Mouse (Mus musculus) lung, embryonic 14.5 days (tissue): ENCODE results near the gene Smarcc2. TPM values are rescaled to one million over a fixed set of nuclear protein-coding genes. Genes with fewer than 3 reads are reported as not detected.
A peak's percentile ranks its signal among the peaks of the same experiment; 100 is the strongest.

Experiments used
- ATAC-seq: fragments of 200-750 bp; cut with Nextera tagmentation; 2 replicates; pipeline ENCODE4 v1.8.0; 2017; ENCODE audit warnings: mild to moderate bottlenecking, moderate TSS enrichment, moderate library complexity; ENCODE audit not compliant: insufficient read depth
- DNase-seq: peaks from one replicate; pipeline ENCODE4 v3.0.0-alpha.2; 2015
- H3K27ac ChIP-seq: fragments of 300-500 bp; sonication (generic); 2 replicates; pipeline ENCODE4 v1.5.1; 2014; ENCODE audit warnings: low read depth, mild to moderate bottlenecking, moderate library complexity
- H3K27me3 ChIP-seq: fragments of 300-500 bp; sonication (generic); 2 replicates; pipeline ENCODE4 v1.6.1; 2014; ENCODE audit warnings: low read length, control low read depth; ENCODE audit not compliant: insufficient read depth
- H3K36me3 ChIP-seq: fragments of 300-500 bp; sonication (generic); 2 replicates; pipeline ENCODE4 v1.6.1; 2014; ENCODE audit warnings: control low read depth; ENCODE audit not compliant: insufficient read depth
- H3K4me1 ChIP-seq: fragments of 300-500 bp; sonication (generic); 2 replicates; pipeline ENCODE4 v1.6.1; 2014; ENCODE audit warnings: antibody characterized with exemption, control low read depth; ENCODE audit not compliant: insufficient read depth
- H3K4me2 ChIP-seq: fragments of 300-500 bp; sonication (generic); 2 replicates; pipeline ENCODE4 v1.6.1; 2014; ENCODE audit warnings: mild to moderate bottlenecking
- H3K4me3 ChIP-seq: fragments of 300-500 bp; sonication (generic); 2 replicates; pipeline ENCODE4 v1.5.1; 2014; ENCODE audit warnings: low read depth, low read length
- H3K9ac ChIP-seq: fragments of 300-500 bp; sonication (generic); 2 replicates; pipeline ENCODE4 v1.6.1; 2014
- H3K9me3 ChIP-seq: fragments of 300-500 bp; sonication (generic); 2 replicates; pipeline ENCODE4 v1.6.1; 2016; ENCODE audit warnings: low read depth, low read length, control low read depth
- CTCF ChIP-seq: IDR thresholded peaks from 2 replicates; pipeline ENCODE4 v1.5.1; 2016; ENCODE audit warnings: antibody characterized with exemption, low read depth
- WGBS: fragments of 180-500 bp; shearing (Covaris S2); extraction: QIAGEN DNeasy Blood & Tissue Kit; methylation state at CpG from one replicate; pipeline ENCODE4 v1.1.7; 2014; 5-methylcytosine and 5-hydroxymethylcytosine counted together
- microRNA-seq: library from miRNA; unstranded; fragments of <30 nt; microRNA quantifications from one replicate; pipeline ENCODE4, GENCODE M21; 2016; ENCODE audit warnings: borderline number of aligned reads
- polyA plus RNA-seq: library from polyadenylated mRNA; unstranded; fragments of >200 nt; fragmentation: Nextera tagmentation; extraction: Ambion mirVana; gene quantifications from 2 replicates; pipeline ENCODE4 v1.2.1, GENCODE M21; 2014

The Smarcc2 gene
- polyA plus RNA-seq, 1 experiment from 2014 or later = 81.1 TPM

- under 1% methylated on average over 37 of the region's 37 CpGs for WGBS
- ATAC-seq = peak; percentile 97
Observed at GRCm38 (mm10) chr10:128525671-128526308, 66.7 kb downstream of the Smarcc2 start, which contains the start of gene Esyt1. Gene Esyt1 (minus strand): TSS chr10:128525871.

DNA sequence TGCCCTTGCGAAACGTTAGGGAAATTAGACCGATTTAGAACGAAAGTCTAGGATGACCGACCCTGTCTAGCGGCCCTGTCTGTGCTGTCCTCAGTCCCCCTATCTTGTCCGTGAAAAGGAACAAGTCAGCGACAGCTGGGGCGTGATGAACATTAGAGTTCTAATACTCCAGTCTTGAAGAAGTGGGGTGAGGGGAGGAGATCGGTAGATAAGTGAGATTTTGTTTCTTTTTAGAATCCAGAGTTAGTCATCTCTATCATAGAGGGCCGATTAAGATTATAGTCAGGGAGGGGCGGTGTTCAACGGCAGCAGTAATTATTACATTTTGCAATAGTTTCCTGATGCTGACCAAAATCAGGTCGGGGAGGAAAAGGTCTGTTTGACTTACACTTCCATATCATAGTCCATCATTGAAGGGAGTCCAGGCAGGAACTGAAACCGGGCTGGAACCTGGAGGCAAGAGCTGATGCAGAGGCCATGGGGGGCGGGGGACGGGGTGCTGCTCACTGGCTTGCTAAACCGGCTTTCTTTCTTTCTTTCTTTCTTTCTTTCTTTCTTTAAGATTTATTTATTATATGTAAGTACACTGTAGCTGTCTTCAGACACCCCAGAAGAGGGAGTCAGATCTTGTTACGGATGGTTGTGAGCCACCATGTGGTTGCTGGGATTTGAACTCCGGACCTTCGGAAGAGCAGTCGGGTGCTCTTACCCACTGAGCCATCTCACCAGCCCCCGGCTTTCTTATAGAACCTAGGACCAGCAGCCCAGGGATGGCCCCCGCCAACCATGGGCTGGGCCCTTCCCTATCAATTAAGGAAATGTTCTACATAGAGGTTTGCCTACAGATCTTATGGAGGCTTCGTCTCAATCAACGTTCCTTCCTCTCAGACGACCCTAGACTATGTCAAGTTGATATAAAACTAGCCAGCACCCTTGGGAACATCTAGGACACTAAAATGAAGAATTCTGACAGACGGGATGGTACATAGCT lies 67.6 kb downstream of the Smarcc2 start:
- 26% methylated on average over 28 of the region's 28 CpGs for WGBS
- Histone ChIP-seq H3K27ac (peak overlapping the region; percentile 67; the same call in 1 of the 2 replicates), H3K4me3 (peak overlapping the region; percentile 82), H3K4me1 (no peaks in the 10 kb centered on the region), H3K9ac (peak overlapping the region; percentile 48), H3K9me3 (no peaks in the 10 kb centered on the region), H3K4me2 (peak overlapping the region; percentile 100), H3K36me3 (no peaks in the 10 kb centered on the region), H3K27me3 (no peaks in the 10 kb centered on the region)
- no peak for TF ChIP-seq CTCF
- DNase-seq (no peak), ATAC-seq (peak; percentile 25; the same call in 1 of the 2 replicates)

More at GRCm38 (mm10) chr10:128525671-128526308, 66.7 kb downstream of the Smarcc2 start, which contains the start of gene Esyt1:
- Histone ChIP-seq H3K27me3 (no peaks in the 10 kb centered on the region), H3K9me3 (no peaks in the 10 kb centered on the region), H3K9ac (peak within 1 kb of the TSS; percentile 78), H3K4me1 (no peaks in the 10 kb centered on the region), H3K36me3 (0 out of 2 replicates have a peak, but pooled peaks cover 5% of the 10 kb centered on the region), H3K27ac (peak within 1 kb of the TSS; percentile 80), H3K4me3 (peak within 1 kb of the TSS; percentile 82), H3K4me2 (peak within 1 kb of the TSS; percentile 100)
- peak; percentile 49 for TF ChIP-seq CTCF
- DNase-seq = peak; percentile 99

- 71% methylated on average over 2 of the region's 2 CpGs for WGBS
- no peaks in the 10 kb centered on the region for H3K36me3 ChIP-seq
- no peak for ATAC-seq
Observed at GRCm38 (mm10) chr10:128535206-128535605, 76.2 kb downstream of the Smarcc2 start.

GRCm38 (mm10) chr10:128535624-128536265 lies 76.7 kb downstream of the Smarcc2 start:
- Histone ChIP-seq H3K27ac (no peak overlapping the region), H3K9ac (0 out of 2 replicates have a peak overlapping the region, but pooled peaks have one; percentile 4), H3K4me1 (no peaks in the 10 kb centered on the region), H3K9me3 (no peaks in the 10 kb centered on the region), H3K4me3 (peak overlapping the region; percentile 8; the same call in 1 of the 2 replicates), H3K4me2 (peak overlapping the region; percentile 54), H3K27me3 (no peaks in the 10 kb centered on the region), H3K36me3 (no peaks in the 10 kb centered on the region)
- ATAC-seq = peak; percentile 7; the same call in 1 of the 2 replicates
- no peak for DNase-seq
- TF ChIP-seq CTCF = no peak
- 71% methylated on average over 4 of the region's 4 CpGs for WGBS

More at GRCm38 (mm10) chr10:128535206-128535605, 76.2 kb downstream of the Smarcc2 start:
- TF ChIP-seq CTCF = no peak
- no peak overlapping the region for H3K27ac ChIP-seq
- H3K4me1 ChIP-seq = no peaks in the 10 kb centered on the region
- no peak overlapping the region for H3K4me3 ChIP-seq
- DNase-seq = no peak
- H3K9ac ChIP-seq = no peak overlapping the region
- no peaks in the 10 kb centered on the region for H3K27me3 ChIP-seq
- H3K9me3 ChIP-seq = no peaks in the 10 kb centered on the region
- no peak overlapping the region for H3K4me2 ChIP-seq

GRCm38 (mm10) chr10:128536266-128536940 lies 77.4 kb downstream of the Smarcc2 start:
- Histone ChIP-seq H3K4me1 (no peaks in the 10 kb centered on the region), H3K36me3 (no peaks in the 10 kb centered on the region), H3K4me2 (peak overlapping the region; percentile 54), H3K4me3 (peak overlapping the region; percentile 12), H3K27me3 (no peaks in the 10 kb centered on the region), H3K9ac (0 out of 2 replicates have a peak overlapping the region, but pooled peaks have one; percentile 4), H3K27ac (no peak overlapping the region), H3K9me3 (no peaks in the 10 kb centered on the region)
- DNase-seq (peak; percentile 96), ATAC-seq (peak; percentile 95)
- peak; percentile 93 for TF ChIP-seq CTCF
- 13% methylated on average over 18 of the region's 18 CpGs for WGBS

DNA sequence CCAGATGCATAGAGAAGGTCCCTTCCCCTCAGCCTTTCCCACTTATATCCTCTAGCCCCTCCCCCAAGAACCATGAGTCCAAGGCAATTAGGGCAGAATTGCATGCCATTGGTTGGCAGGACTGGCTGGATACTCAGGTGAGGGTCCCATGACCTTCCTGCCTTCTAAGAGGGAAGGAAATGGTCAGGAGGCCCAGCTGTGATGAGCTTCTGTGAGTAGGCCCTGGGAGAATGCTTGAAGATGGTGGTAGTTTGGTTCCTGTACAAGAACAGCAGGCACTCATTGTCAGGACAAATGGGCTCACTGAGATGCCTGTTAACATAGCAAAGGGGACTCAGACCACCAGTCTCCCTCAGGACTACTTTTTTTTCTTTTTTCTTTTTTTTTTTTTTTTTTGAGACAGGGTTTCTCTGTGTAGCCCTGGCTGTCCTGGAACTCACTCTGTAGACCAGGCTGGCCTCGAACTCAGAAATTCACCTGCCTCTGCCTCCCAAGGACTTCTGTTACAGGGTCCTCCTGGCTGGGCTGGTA lies 79.4 kb downstream of the Smarcc2 start:
- 91% methylated on average over 1 of the region's 1 CpGs for WGBS
- no peak overlapping the region for H3K4me2 ChIP-seq
- no peak overlapping the region for H3K4me3 ChIP-seq
- H3K27ac ChIP-seq = no peak overlapping the region
- DNase-seq = no peak
- TF ChIP-seq CTCF = no peak
- H3K4me1 ChIP-seq = no peaks in the 10 kb centered on the region
- no peaks in the 10 kb centered on the region for H3K9me3 ChIP-seq
- no peak for ATAC-seq
- no peaks in the 10 kb centered on the region for H3K27me3 ChIP-seq
- H3K36me3 ChIP-seq = peaks cover 15% of the 10 kb centered on the region
- H3K9ac ChIP-seq = no peak overlapping the region

Small RNAs within 50 kb of the gene (microRNA-seq; reads per million reads assigned to microRNA genes)
- not detected for gene Mir6916
- gene Mir8105 = not detected

Other genes starting within 250 kb of the Smarcc2 start
- gene Spryd4, start 247.4 kb upstream of the Smarcc2 start, polyA plus RNA-seq = 27.3 and 29.9 TPM in 2 replicates
- gene Mip, start 233.4 kb upstream of the Smarcc2 start, polyA plus RNA-seq = not detected in 2 replicates
- gene Timeless, start 227.2 kb upstream of the Smarcc2 start, polyA plus RNA-seq = 70.2 and 71.5 TPM in 2 replicates
- 0.18 and 0.67 TPM in 2 replicates for gene Apon, start 205.2 kb upstream of the Smarcc2 start, polyA plus RNA-seq
- gene Apof, start 190.6 kb upstream of the Smarcc2 start, polyA plus RNA-seq = not detected in 2 replicates
- gene Stat2, start 188.7 kb upstream of the Smarcc2 start, polyA plus RNA-seq = 13.1 and 13.8 TPM in 2 replicates
- gene Il23a, start 160.5 kb upstream of the Smarcc2 start, polyA plus RNA-seq = 0.17 and 0.41 TPM in 2 replicates
- 33.4 and 36.2 TPM in 2 replicates for gene Pan2, start 155.9 kb upstream of the Smarcc2 start, polyA plus RNA-seq
- 317 and 336 TPM in 2 replicates for gene Cnpy2, start 136.8 kb upstream of the Smarcc2 start, polyA plus RNA-seq
- 205 and 211 TPM in 2 replicates for gene Cs, start 121.5 kb upstream of the Smarcc2 start, polyA plus RNA-seq
- 12.8 and 14.5 TPM in 2 replicates for gene Coq10a, start 90.3 kb upstream of the Smarcc2 start, polyA plus RNA-seq
- 15.8 and 17.0 TPM in 2 replicates for gene Ankrd52, start 82.1 kb upstream of the Smarcc2 start, polyA plus RNA-seq
- gene Slc39a5, start 58.0 kb upstream of the Smarcc2 start, polyA plus RNA-seq = 0.18 TPM in 1 of 2 replicates, not detected in the other
- 77.1 and 83.1 TPM in 2 replicates for gene Nabp2, start 47.8 kb upstream of the Smarcc2 start, polyA plus RNA-seq
- 32.8 and 33.5 TPM in 2 replicates for gene Rnf41, start 47.6 kb upstream of the Smarcc2 start, polyA plus RNA-seq
- gene Myl6, start 34.9 kb downstream of the Smarcc2 start, polyA plus RNA-seq = 1,221 and 1,238 TPM in 2 replicates
- gene Myl6b, start 39.4 kb downstream of the Smarcc2 start, polyA plus RNA-seq = 3.0 and 4.4 TPM in 2 replicates
- gene Esyt1, start 66.6 kb downstream of the Smarcc2 start, polyA plus RNA-seq = 21.5 and 23.0 TPM in 2 replicates
- gene Zc3h10, start 88.5 kb downstream of the Smarcc2 start, polyA plus RNA-seq = 11.0 and 14.5 TPM in 2 replicates
- gene Rpl41, start 90.1 kb downstream of the Smarcc2 start, polyA plus RNA-seq = 4,697 and 4,895 TPM in 2 replicates
- gene Pa2g4, start 106.7 kb downstream of the Smarcc2 start, polyA plus RNA-seq = 240 and 244 TPM in 2 replicates
- gene Erbb3, start 130.4 kb downstream of the Smarcc2 start, polyA plus RNA-seq = 20.2 and 22.9 TPM in 2 replicates
- 1,029 and 1,115 TPM in 2 replicates for gene Rps26, start 167.5 kb downstream of the Smarcc2 start, polyA plus RNA-seq
- 2.0 and 3.5 TPM in 2 replicates for gene Ikzf4, start 186.7 kb downstream of the Smarcc2 start, polyA plus RNA-seq
- gene Suox, start 214.8 kb downstream of the Smarcc2 start, polyA plus RNA-seq = 9.3 and 9.8 TPM in 2 replicates
- gene Rab5b, start 237.0 kb downstream of the Smarcc2 start, polyA plus RNA-seq = 63.6 and 66.8 TPM in 2 replicates
- gene Pmel, start 244.9 kb downstream of the Smarcc2 start, polyA plus RNA-seq = 1.4 TPM in 2 replicates
- gene Cdk2, start 245.8 kb downstream of the Smarcc2 start, polyA plus RNA-seq = 105 and 109 TPM in 2 replicates